Mouse (Mus musculus): ENCODE measurements around the gene Mri1. TPM values are rescaled to one million over a fixed set of nuclear protein-coding genes. Genes with fewer than 3 reads are reported as not detected.

Gene Mri1
- polyA plus RNA-seq, 1 experiment from 2014 or later, result 72.8 TPM

GRCm38 (mm10) chr8:84202938-84203917 lies 53.9 kb downstream of the Mri1 start:
- peak overlapping the region; percentile 77 for H3K4me3 ChIP-seq (ENCODE audit: low read depth, low read length)
- peaks cover 43% of the 10 kb centered on the region for H3K4me1 ChIP-seq (ENCODE audit: insufficient read depth)
- DNase-seq (peak; percentile 86), ATAC-seq (ENCODE audit: insufficient read depth) (peak; percentile 53)
- H3K4me2 ChIP-seq, result peak overlapping the region; percentile 94
- H3K9ac ChIP-seq, result peak overlapping the region; percentile 72
- H3K27ac ChIP-seq (ENCODE audit: low read depth), result peak overlapping the region; percentile 98
- H3K36me3 ChIP-seq (ENCODE audit: insufficient read depth), result peaks cover 23% of the 10 kb centered on the region; the same call in 1 of the 2 replicates
- WGBS, result 6% methylated on average over 34 of the region's 34 CpGs
- no peaks in the 10 kb centered on the region for H3K27me3 ChIP-seq (ENCODE audit: insufficient read depth, low read length)
- TF ChIP-seq CTCF (IDR thresholded peaks at IDR 0.05; ENCODE audit: low read depth), result no peak
- no peaks in the 10 kb centered on the region for H3K9me3 ChIP-seq (ENCODE audit: low read depth, low read length)

- DNase-seq, result no peak
- 82% methylated on average over 9 of the region's 9 CpGs for WGBS
- H3K4me3 ChIP-seq (ENCODE audit: low read depth, low read length), result peak overlapping the region; percentile 77
- no peak for TF ChIP-seq CTCF (IDR thresholded peaks at IDR 0.05; ENCODE audit: low read depth)
- no peak for ATAC-seq (ENCODE audit: insufficient read depth)
- H3K9me3 ChIP-seq (ENCODE audit: low read depth, low read length), result no peaks in the 10 kb centered on the region
- no peaks in the 10 kb centered on the region for H3K27me3 ChIP-seq (ENCODE audit: insufficient read depth, low read length)
- H3K9ac ChIP-seq, result peak overlapping the region; percentile 86
- peak overlapping the region; percentile 98 for H3K27ac ChIP-seq (ENCODE audit: low read depth)
- H3K4me2 ChIP-seq, result peak overlapping the region; percentile 94
- peaks cover 49% of the 10 kb centered on the region for H3K4me1 ChIP-seq (ENCODE audit: insufficient read depth)
- H3K36me3 ChIP-seq (ENCODE audit: insufficient read depth), result peaks cover 18% of the 10 kb centered on the region; the same call in 1 of the 2 replicates
Observed at GRCm38 (mm10) chr8:84202466-84202865, 54.7 kb downstream of the Mri1 start.

GRCm38 (mm10) chr8:84201545-84202245 lies 55.4 kb downstream of the Mri1 start:
- peak overlapping the region; percentile 77 for H3K4me3 ChIP-seq (ENCODE audit: low read depth, low read length)
- peaks cover 16% of the 10 kb centered on the region; the same call in 1 of the 2 replicates for H3K36me3 ChIP-seq (ENCODE audit: insufficient read depth)
- H3K9ac ChIP-seq, result peak overlapping the region; percentile 86
- DNase-seq, result peak; percentile 58
- 45% methylated on average over 15 of the region's 15 CpGs for WGBS
- H3K27me3 ChIP-seq (ENCODE audit: insufficient read depth, low read length), result no peaks in the 10 kb centered on the region
- no peak for ATAC-seq (ENCODE audit: insufficient read depth)
- no peak for TF ChIP-seq CTCF (IDR thresholded peaks at IDR 0.05; ENCODE audit: low read depth)
- H3K9me3 ChIP-seq (ENCODE audit: low read depth, low read length), result no peaks in the 10 kb centered on the region
- H3K4me1 ChIP-seq (ENCODE audit: insufficient read depth), result peaks cover 49% of the 10 kb centered on the region
- H3K4me2 ChIP-seq, result peak overlapping the region; percentile 94
- peak overlapping the region; percentile 99 for H3K27ac ChIP-seq (ENCODE audit: low read depth)

DNA sequence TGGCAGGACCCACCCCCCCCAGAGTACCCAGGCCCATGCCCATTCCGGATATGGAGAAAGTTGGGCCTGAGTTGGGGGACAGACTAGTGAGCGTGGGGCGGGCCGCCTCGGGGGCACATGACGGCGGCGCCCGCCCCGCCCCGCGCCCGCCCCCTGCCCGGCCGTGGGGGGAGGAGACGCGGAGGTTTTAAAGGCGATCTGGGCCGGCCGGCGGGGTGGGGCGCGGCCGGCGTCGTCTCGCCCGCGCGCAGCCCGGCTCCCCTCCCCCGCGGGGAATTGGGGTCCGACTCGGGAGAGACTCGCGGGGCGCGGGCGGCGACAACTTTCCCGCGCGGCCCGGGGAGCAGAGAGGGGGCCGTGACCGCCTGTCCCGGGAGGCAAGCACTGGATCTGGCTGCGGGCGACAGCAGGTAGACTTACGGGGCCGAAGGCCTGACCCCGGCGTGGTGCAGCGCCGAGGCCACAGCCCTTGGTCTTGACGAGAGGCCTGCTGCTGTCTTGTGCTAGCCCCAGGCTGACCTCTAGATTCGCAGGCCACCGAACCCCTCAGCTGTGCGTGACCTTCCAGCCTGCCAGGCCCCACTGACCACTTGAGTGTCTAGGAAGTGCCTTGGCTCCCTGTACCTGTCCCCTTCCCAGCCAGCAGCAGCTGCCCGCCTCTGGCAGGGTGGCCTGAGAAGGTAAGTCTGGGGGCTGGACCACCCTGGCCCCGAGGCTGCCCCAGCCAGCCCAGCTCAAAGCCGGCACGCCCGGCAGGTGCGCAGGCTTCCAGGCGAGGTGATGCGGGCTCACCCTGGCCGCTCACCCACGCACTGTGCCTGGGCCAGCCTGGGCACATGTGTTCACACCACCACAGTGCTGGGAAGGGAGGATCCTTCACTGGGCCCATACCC lies 56.2 kb downstream of the Mri1 start:
- no peaks in the 10 kb centered on the region for H3K9me3 ChIP-seq (ENCODE audit: low read depth, low read length)
- no peaks in the 10 kb centered on the region for H3K27me3 ChIP-seq (ENCODE audit: insufficient read depth, low read length)
- peak overlapping the region; percentile 99 for H3K27ac ChIP-seq (ENCODE audit: low read depth)
- peaks cover 49% of the 10 kb centered on the region for H3K4me1 ChIP-seq (ENCODE audit: insufficient read depth)
- H3K4me2 ChIP-seq, result peak overlapping the region; percentile 94
- no peak for TF ChIP-seq CTCF (IDR thresholded peaks at IDR 0.05; ENCODE audit: low read depth)
- peak overlapping the region; percentile 86 for H3K9ac ChIP-seq
- H3K36me3 ChIP-seq (ENCODE audit: insufficient read depth), result peaks cover 11% of the 10 kb centered on the region; the same call in 1 of the 2 replicates
- peak; percentile 4 for ATAC-seq (ENCODE audit: insufficient read depth)
- peak; percentile 86 for DNase-seq
- peak overlapping the region; percentile 77 for H3K4me3 ChIP-seq (ENCODE audit: low read depth, low read length)
- 2% methylated on average over 67 of the region's 70 CpGs for WGBS

DNA sequence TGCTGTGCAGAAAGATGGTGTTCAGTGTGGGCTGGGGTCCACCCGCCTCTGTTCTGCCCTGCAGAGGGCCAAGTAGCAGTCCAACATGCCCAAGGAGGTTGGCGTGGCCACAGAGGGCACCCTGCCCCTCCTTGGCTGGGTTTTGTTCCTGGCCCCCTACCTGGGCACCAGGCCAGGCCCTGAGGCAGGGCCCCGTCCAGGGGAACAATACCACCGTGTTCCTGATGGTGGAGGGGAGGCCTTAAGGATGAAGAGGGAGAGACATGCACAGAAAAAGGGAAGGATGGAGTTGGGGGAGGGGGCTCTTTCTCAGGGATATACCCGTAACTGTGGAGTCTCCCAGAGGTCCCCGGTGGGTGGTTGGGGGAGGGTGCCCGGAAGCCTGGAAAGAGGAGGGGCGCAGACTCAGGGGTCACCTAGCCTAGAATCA lies 57.0 kb downstream of the Mri1 start:
- Histone ChIP-seq H3K4me2 (peak overlapping the region; percentile 94), H3K4me1 (ENCODE audit: insufficient read depth) (peaks cover 49% of the 10 kb centered on the region), H3K4me3 (ENCODE audit: low read depth, low read length) (peak overlapping the region; percentile 77), H3K27me3 (ENCODE audit: insufficient read depth, low read length) (no peaks in the 10 kb centered on the region), H3K36me3 (ENCODE audit: insufficient read depth) (peaks cover 3% of the 10 kb centered on the region; the same call in 1 of the 2 replicates), H3K9me3 (ENCODE audit: low read depth, low read length) (no peaks in the 10 kb centered on the region), H3K9ac (peak overlapping the region; percentile 86), H3K27ac (ENCODE audit: low read depth) (peak overlapping the region; percentile 99)
- no peak for ATAC-seq (ENCODE audit: insufficient read depth)
- WGBS, result 21% methylated on average over 8 of the region's 8 CpGs
- DNase-seq, result peak; percentile 56
- no peak for TF ChIP-seq CTCF (IDR thresholded peaks at IDR 0.05; ENCODE audit: low read depth)

MicroRNA genes within 50 kb of the gene (microRNA counts, 519-probe panel; counts per million panel counts)
- 4,082 counts per million, percentile 85 among the panel's probes with 10 or more counts for microRNA mmu-miR-23a
- microRNA mmu-miR-27a, result 4,661 counts per million, percentile 93 among the panel's probes with 10 or more counts

Small RNA genes within 50 kb of the gene (microRNA-seq; reads per million reads assigned to microRNA genes)
- gene Mir23a (ENCODE audit: borderline number of aligned reads) (14,492 reads per million, percentile 96 among the genes with 10 or more reads in this experiment), gene Mir24-2 (ENCODE audit: borderline number of aligned reads) (not detected), gene Mir27a (ENCODE audit: borderline number of aligned reads) (412 reads per million, percentile 64 among the genes with 10 or more reads in this experiment), gene Mir3074-2 (ENCODE audit: borderline number of aligned reads) (not detected)

Other genes with a start within 250 kb of the Mri1 start
- gene 2210011C24Rik, start 245.2 kb downstream of the Mri1 start, polyA plus RNA-seq (2014; fragmentation: Nextera tagmentation; extraction: Ambion mirVana), result 0.83 and 1.2 TPM in 2 replicates
- gene Palm3, start 235.9 kb downstream of the Mri1 start, polyA plus RNA-seq (2014; fragmentation: Nextera tagmentation; extraction: Ambion mirVana), result 2.5 and 2.9 TPM in 2 replicates
- gene Il27ra, start 214.7 kb downstream of the Mri1 start, polyA plus RNA-seq (2014; fragmentation: Nextera tagmentation; extraction: Ambion mirVana), result 1.1 TPM in 2 replicates
- gene Rln3, start 212.3 kb downstream of the Mri1 start, polyA plus RNA-seq (2014; fragmentation: Nextera tagmentation; extraction: Ambion mirVana), result not detected in 2 replicates
- 1.4 and 1.7 TPM in 2 replicates for gene Gm10643, start 192.2 kb downstream of the Mri1 start, polyA plus RNA-seq (2014; fragmentation: Nextera tagmentation; extraction: Ambion mirVana)
- gene Rfx1, start 190.5 kb downstream of the Mri1 start, polyA plus RNA-seq (2014; fragmentation: Nextera tagmentation; extraction: Ambion mirVana), result 12.9 and 13.3 TPM in 2 replicates
- 9.5 and 10.8 TPM in 2 replicates for gene Dcaf15, start 152.6 kb downstream of the Mri1 start, polyA plus RNA-seq (2014; fragmentation: Nextera tagmentation; extraction: Ambion mirVana)
- 0.22 and 0.34 TPM in 2 replicates for gene Podnl1, start 131.3 kb downstream of the Mri1 start, polyA plus RNA-seq (2014; fragmentation: Nextera tagmentation; extraction: Ambion mirVana)
- gene Cc2d1a, start 109.4 kb downstream of the Mri1 start, polyA plus RNA-seq (2014; fragmentation: Nextera tagmentation; extraction: Ambion mirVana), result 17.3 and 23.6 TPM in 2 replicates
- 0.66 and 0.99 TPM in 2 replicates for gene 4930432K21Rik, start 109.3 kb downstream of the Mri1 start, polyA plus RNA-seq (2014; fragmentation: Nextera tagmentation; extraction: Ambion mirVana)
- gene Nanos3, start 72.1 kb downstream of the Mri1 start, polyA plus RNA-seq (2014; fragmentation: Nextera tagmentation; extraction: Ambion mirVana), result 2.8 and 4.2 TPM in 2 replicates
- 13.9 and 14.4 TPM in 2 replicates for gene Zswim4, start 20.3 kb downstream of the Mri1 start, polyA plus RNA-seq (2014; fragmentation: Nextera tagmentation; extraction: Ambion mirVana)
- gene D8Ertd738e, start 7.6 kb downstream of the Mri1 start, polyA plus RNA-seq (2014; fragmentation: Nextera tagmentation; extraction: Ambion mirVana), result 377 and 384 TPM in 2 replicates
- gene Ccdc130, start 13.1 kb upstream of the Mri1 start, polyA plus RNA-seq (2014; fragmentation: Nextera tagmentation; extraction: Ambion mirVana), result 18.5 and 20.4 TPM in 2 replicates
- gene Cacna1a, start 131.1 kb upstream of the Mri1 start, polyA plus RNA-seq (2014; fragmentation: Nextera tagmentation; extraction: Ambion mirVana), result 3.8 and 4.4 TPM in 2 replicates

Data from lung, embryonic 14.5 days (tissue).